Mouse (Mus musculus): ENCODE results near the gene Mast3. TPM values are rescaled to one million over a fixed set of nuclear protein-coding genes. Genes with fewer than 3 reads are reported as not detected.

Gene Mast3
- polyA plus RNA-seq, 1 experiment: 45.2 TPM

GRCm38 (mm10) chr8:70756476-70757040, 48.3 kb downstream of the Mast3 start:
- no peak for TF ChIP-seq POLR2A (IDR thresholded peaks at IDR 0.05; ENCODE audit: borderline replicate concordance, extremely low read depth, insufficient read depth, insufficient read length, poor library complexity, severe bottlenecking)
- no peak for DNase-seq (ENCODE audit: low read depth)

- DNase-seq (ENCODE audit: low read depth): no peak
- TF ChIP-seq CTCF (IDR thresholded peaks at IDR 0.05; ENCODE audit: borderline replicate concordance, extremely low read depth, insufficient read depth, insufficient read length) (no peak), POLR2A (IDR thresholded peaks at IDR 0.05; ENCODE audit: borderline replicate concordance, extremely low read depth, insufficient read depth, insufficient read length, poor library complexity, severe bottlenecking) (no peak)
These were observed 49.0 kb downstream of the Mast3 start for GRCm38 (mm10) chr8:70755661-70756475.

- DNase-seq (ENCODE audit: low read depth): peak; percentile 84
- no peak for TF ChIP-seq CTCF (IDR thresholded peaks at IDR 0.05; ENCODE audit: borderline replicate concordance, extremely low read depth, insufficient read depth, insufficient read length)
- TF ChIP-seq POLR2A (IDR thresholded peaks at IDR 0.05; ENCODE audit: borderline replicate concordance, extremely low read depth, insufficient read depth, insufficient read length, poor library complexity, severe bottlenecking): no peak
These were observed 49.8 kb downstream of the Mast3 start for GRCm38 (mm10) chr8:70754871-70755660.

- peak; percentile 100 for DNase-seq (ENCODE audit: low read depth)
- peak; percentile 59; the same call in 1 of the 2 replicates for TF ChIP-seq POLR2A (IDR thresholded peaks at IDR 0.05; ENCODE audit: borderline replicate concordance, extremely low read depth, insufficient read depth, insufficient read length, poor library complexity, severe bottlenecking)
- TF ChIP-seq CTCF (IDR thresholded peaks at IDR 0.05; ENCODE audit: borderline replicate concordance, extremely low read depth, insufficient read depth, insufficient read length): no peak
These were observed 50.6 kb downstream of the Mast3 start, which contains the start of gene Rab3a for GRCm38 (mm10) chr8:70754043-70754870. Rab3a (plus strand) TSS chr8:70754679.

GRCm38 (mm10) chr8:70753151-70753550, 51.7 kb downstream of the Mast3 start:
- no peak for TF ChIP-seq POLR2A (IDR thresholded peaks at IDR 0.05; ENCODE audit: borderline replicate concordance, extremely low read depth, insufficient read depth, insufficient read length, poor library complexity, severe bottlenecking)
- no peak for TF ChIP-seq CTCF (IDR thresholded peaks at IDR 0.05; ENCODE audit: borderline replicate concordance, extremely low read depth, insufficient read depth, insufficient read length)
- no peak for DNase-seq (ENCODE audit: low read depth)

- TF ChIP-seq POLR2A (IDR thresholded peaks at IDR 0.05; ENCODE audit: borderline replicate concordance, extremely low read depth, insufficient read depth, insufficient read length, poor library complexity, severe bottlenecking) (no peak), CTCF (IDR thresholded peaks at IDR 0.05; ENCODE audit: borderline replicate concordance, extremely low read depth, insufficient read depth, insufficient read length) (peak; percentile 74; the same call in 1 of the 2 replicates)
- peak; percentile 71 for DNase-seq (ENCODE audit: low read depth)
These were observed 52.7 kb downstream of the Mast3 start for GRCm38 (mm10) chr8:70752000-70752764.

- no peak for TF ChIP-seq POLR2A (IDR thresholded peaks at IDR 0.05; ENCODE audit: borderline replicate concordance, extremely low read depth, insufficient read depth, insufficient read length, poor library complexity, severe bottlenecking)
- no peak for TF ChIP-seq CTCF (IDR thresholded peaks at IDR 0.05; ENCODE audit: borderline replicate concordance, extremely low read depth, insufficient read depth, insufficient read length)
- DNase-seq (ENCODE audit: low read depth): no peak
These were observed 54.6 kb downstream of the Mast3 start for GRCm38 (mm10) chr8:70750128-70750680.

- TF ChIP-seq POLR2A (IDR thresholded peaks at IDR 0.05; ENCODE audit: borderline replicate concordance, extremely low read depth, insufficient read depth, insufficient read length, poor library complexity, severe bottlenecking): no peak
- no peak for TF ChIP-seq CTCF (IDR thresholded peaks at IDR 0.05; ENCODE audit: borderline replicate concordance, extremely low read depth, insufficient read depth, insufficient read length)
These were observed 55.7 kb downstream of the Mast3 start for GRCm38 (mm10) chr8:70749097-70749674.

GRCm38 (mm10) chr8:70748246-70749096, 56.4 kb downstream of the Mast3 start:
- no peak for TF ChIP-seq POLR2A (IDR thresholded peaks at IDR 0.05; ENCODE audit: borderline replicate concordance, extremely low read depth, insufficient read depth, insufficient read length, poor library complexity, severe bottlenecking)
- TF ChIP-seq CTCF (IDR thresholded peaks at IDR 0.05; ENCODE audit: borderline replicate concordance, extremely low read depth, insufficient read depth, insufficient read length): no peak
- DNase-seq (ENCODE audit: low read depth): no peak

More at GRCm38 (mm10) chr8:70749097-70749674, 55.7 kb downstream of the Mast3 start:
- no peak for DNase-seq (ENCODE audit: low read depth)
